In genomic region chr9:80252146-80252545, GRCm38 (mm10) we compare ENCODE assay signal across 23 mouse cellular contexts.
DNase-seq lines count a peak whose midpoint lies in the region; ATAC-seq lines count a peak whose summit lies in the region.
"Had no signal": no experiment of that assay in that cellular context is flagged by ENCODE, and none has a peak within 500 bp of the region (broad histone marks: within the 10 kb centered on the region; RNA-seq: fewer than 3 reads in every experiment).

No protein-coding gene starts in this region.

- DNase-seq in thymus, postnatal 0 days (ENCODE audit: low spot score) = peak; percentile 8
- DNase-seq in thymus, adult 18-20 months = no peak
- DNase-seq in adrenal gland, adult 8-10 months = no peak
- no peak for DNase-seq in frontal cortex, postnatal 25 days (ENCODE audit: low spot score in 2 of 2)
- DNase-seq in lung, postnatal 36 days = no peak
- DNase-seq: adrenal gland, postnatal 36 days; cerebellum, adult 18-20 months; cerebellum, postnatal 10 days; gastrocnemius, postnatal 14 days; heart, adult 18-20 months; heart, postnatal 36 days; kidney, adult 18-20 months; kidney, postnatal 25 days; liver, embryonic 13.5 days; lung, adult 2 months; lung, postnatal 14 days; retina, postnatal 1 day; right cerebral cortex, postnatal 14 days had no signal

- ATAC-seq in CD4-positive, CD25-positive, alpha-beta regulatory T cell, adult 4 months = peak; percentile 60
- ATAC-seq in hematopoietic stem cell, adult 5-6 weeks (replicated peaks in 1 of 2; ENCODE audit: insufficient read depth in 1 of 2, low FRiP score in 2 of 2, low TSS enrichment in 1 of 2, low read depth in 1 of 2, poor library complexity in 2 of 2, severe bottlenecking in 2 of 2) = peak; percentile 94 to 97
- ATAC-seq in megakaryocyte progenitor cell, adult 5-6 weeks (replicated peaks; ENCODE audit: poor library complexity) = peak; percentile 91
- ATAC-seq: midbrain, embryonic 15.5 days; Patski had no signal
